Mouse (Mus musculus) intestine, embryonic 16.5 days (tissue): Measurements from ENCODE around the gene Psmb2. TPM values are rescaled to one million over a fixed set of nuclear protein-coding genes. Genes with fewer than 3 reads are reported as not detected.

ENCODE experiments used
- ATAC-seq: fragments of 200-750 bp; cut with Nextera tagmentation; 2 replicates; pipeline ENCODE4 v1.8.0; 2017; ENCODE audit warnings: moderate TSS enrichment, moderate library complexity
- H3K27ac ChIP-seq: fragments of 300-500 bp; sonication (generic); 2 replicates; pipeline ENCODE4 v1.5.1; 2014; ENCODE audit warnings: mild to moderate bottlenecking, low read length
- H3K27me3 ChIP-seq: fragments of 300-500 bp; sonication (generic); replicated peaks from 2 replicates; pipeline ENCODE4 v1.6.1; 2014; ENCODE audit warnings: low read length, control low read depth, mixed read lengths; ENCODE audit not compliant: control insufficient read depth, insufficient read depth
- H3K36me3 ChIP-seq: fragments of 300-500 bp; sonication (generic); 2 replicates; pipeline ENCODE4 v1.6.1; 2014; ENCODE audit warnings: low read length, control low read depth; ENCODE audit not compliant: control insufficient read depth, insufficient read depth
- H3K4me1 ChIP-seq: fragments of 300-500 bp; sonication (generic); 2 replicates; pipeline ENCODE4 v1.6.1; 2014; ENCODE audit warnings: low read length, control low read depth, mixed read lengths; ENCODE audit not compliant: control insufficient read depth, insufficient read depth
- H3K4me2 ChIP-seq: fragments of 300-500 bp; sonication (generic); 2 replicates; pipeline ENCODE4 v1.6.1; 2014; ENCODE audit warnings: low read depth, low read length, control low read depth
- H3K4me3 ChIP-seq: fragments of 300-500 bp; sonication (generic); 2 replicates; pipeline ENCODE4 v1.5.1; 2014; ENCODE audit warnings: mild to moderate bottlenecking, low read length
- H3K9ac ChIP-seq: fragments of 300-500 bp; sonication (generic); 2 replicates; pipeline ENCODE4 v1.6.1; 2014; ENCODE audit warnings: low read depth, low read length
- H3K9me3 ChIP-seq: fragments of 300-500 bp; sonication (generic); 2 replicates; pipeline ENCODE4 v1.6.1; 2016; ENCODE audit warnings: low read length, control low read depth; ENCODE audit not compliant: control insufficient read depth
- WGBS: fragments of 180-500 bp; shearing (Covaris S2); extraction: QIAGEN DNeasy Blood & Tissue Kit; methylation state at CpG from one replicate; pipeline ENCODE4 v1.1.7; 2014; 5-methylcytosine and 5-hydroxymethylcytosine counted together
- polyA plus RNA-seq: library from polyadenylated mRNA; unstranded; fragments of >200 nt; fragmentation: Nextera tagmentation; extraction: Ambion mirVana; gene quantifications from 2 replicates; pipeline ENCODE4 v1.2.1, GENCODE M21; 2015

The Psmb2 gene
- polyA plus RNA-seq, 1 experiment from 2014 or later = 515 TPM

DNA sequence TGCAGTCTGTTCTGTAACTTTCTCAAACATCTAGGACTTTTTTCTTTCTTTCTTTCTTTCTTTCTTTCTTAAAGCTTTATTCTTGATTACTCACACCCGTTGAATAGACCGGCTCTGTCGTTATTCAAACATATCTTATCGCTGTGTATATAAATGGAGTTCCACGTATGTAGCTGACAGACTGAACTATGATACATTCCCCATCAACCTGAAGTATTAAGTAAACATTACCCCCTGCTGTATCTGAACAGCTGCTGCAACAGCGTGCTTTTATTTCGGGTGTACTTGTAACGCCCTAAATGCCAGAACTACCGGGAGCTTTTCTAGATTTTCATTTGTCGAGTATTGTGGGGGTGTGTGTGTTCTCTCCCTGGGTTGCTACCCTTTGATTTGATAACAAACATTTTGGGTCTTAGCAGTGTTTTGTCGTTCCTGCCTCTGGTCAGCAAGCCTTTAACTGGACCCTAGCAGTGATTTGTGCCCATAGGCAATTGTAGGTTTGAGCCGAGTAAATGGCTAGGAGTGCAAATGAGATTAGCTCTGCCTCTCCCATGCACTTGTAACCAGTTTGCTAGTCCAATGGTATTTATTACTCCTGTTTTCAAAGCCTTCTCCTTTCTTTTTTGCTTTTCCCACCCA, 77.4 kb downstream of the Psmb2 start:
- H3K4me2 ChIP-seq = peak overlapping the region; percentile 61
- H3K9me3 ChIP-seq = no peaks in the 10 kb centered on the region
- peak; percentile 34 for ATAC-seq
- H3K4me3 ChIP-seq = peak overlapping the region; percentile 96
- H3K4me1 ChIP-seq = peaks cover 22% of the 10 kb centered on the region
- 29% methylated on average over 12 of the region's 12 CpGs for WGBS
- H3K27me3 ChIP-seq = no peaks in the 10 kb centered on the region
- H3K27ac ChIP-seq = peak overlapping the region; percentile 97
- H3K9ac ChIP-seq = no peak overlapping the region; the same call in 1 of the 2 replicates
- no peaks in the 10 kb centered on the region for H3K36me3 ChIP-seq

GRCm38 (mm10) chr4:126756766-126757165, 79.3 kb downstream of the Psmb2 start:
- H3K4me3 ChIP-seq = no peak overlapping the region
- H3K4me2 ChIP-seq = no peak overlapping the region; the same call in 1 of the 2 replicates
- H3K4me1 ChIP-seq = peaks cover 12% of the 10 kb centered on the region
- no peak for ATAC-seq
- no peaks in the 10 kb centered on the region for H3K9me3 ChIP-seq
- no peak overlapping the region for H3K27ac ChIP-seq
- H3K27me3 ChIP-seq = no peaks in the 10 kb centered on the region
- WGBS = 77% methylated on average over 4 of the region's 4 CpGs
- H3K36me3 ChIP-seq = peaks cover 3% of the 10 kb centered on the region; the same call in 1 of the 2 replicates
- no peak overlapping the region for H3K9ac ChIP-seq

GRCm38 (mm10) chr4:126758299-126758698, 80.9 kb downstream of the Psmb2 start:
- H3K27ac ChIP-seq = no peak overlapping the region
- H3K9me3 ChIP-seq = no peaks in the 10 kb centered on the region
- 81% methylated on average over 5 of the region's 5 CpGs for WGBS
- no peak overlapping the region for H3K4me3 ChIP-seq
- ATAC-seq = no peak
- no peaks in the 10 kb centered on the region for H3K27me3 ChIP-seq
- peaks cover 8% of the 10 kb centered on the region for H3K4me1 ChIP-seq
- no peak overlapping the region for H3K9ac ChIP-seq
- no peak overlapping the region for H3K4me2 ChIP-seq
- peaks cover 3% of the 10 kb centered on the region; the same call in 1 of the 2 replicates for H3K36me3 ChIP-seq

Other genes with a start within 250 kb of the Psmb2 start
- 9.7 and 10.6 TPM in 2 replicates for gene Ago3, start 248.1 kb upstream of the Psmb2 start, polyA plus RNA-seq
- gene Ago1, start 209.0 kb upstream of the Psmb2 start, polyA plus RNA-seq = 3.3 and 3.5 TPM in 2 replicates
- 0.65 and 0.86 TPM in 2 replicates for gene Ago4, start 144.2 kb upstream of the Psmb2 start, polyA plus RNA-seq
- gene Clspn, start 120.7 kb upstream of the Psmb2 start, polyA plus RNA-seq = 20.8 and 26.5 TPM in 2 replicates
- 1.7 and 1.9 TPM in 2 replicates for gene 5730409E04Rik, start 67.8 kb upstream of the Psmb2 start, polyA plus RNA-seq
- gene Tfap2e, start 58.6 kb downstream of the Psmb2 start, polyA plus RNA-seq = not detected in 2 replicates
- gene Ncdn, start 75.8 kb downstream of the Psmb2 start, polyA plus RNA-seq = 25.6 and 27.4 TPM in 2 replicates
- 36.4 and 44.0 TPM in 2 replicates for gene AU040320, start 75.9 kb downstream of the Psmb2 start, polyA plus RNA-seq